Mouse (Mus musculus): Measurements from ENCODE around the gene Tnfrsf1a. TPM values are rescaled to one million over a fixed set of nuclear protein-coding genes. Genes with fewer than 3 reads are reported as not detected.

The Tnfrsf1a gene
- polyA plus RNA-seq, 1 experiment from 2014 or later: 24.0 TPM

GRCm38 (mm10) chr6:125378621-125379020 lies 29.5 kb downstream of the Tnfrsf1a start:
- H3K9me3 ChIP-seq (ENCODE audit: control insufficient read depth, low read length): no peaks in the 10 kb centered on the region
- H3K4me2 ChIP-seq (ENCODE audit: low read depth, low read length, severe bottlenecking): no peak overlapping the region
- no peaks in the 10 kb centered on the region for H3K36me3 ChIP-seq (ENCODE audit: control insufficient read depth, insufficient read depth, low read length)
- H3K27ac ChIP-seq (ENCODE audit: low read depth, low read length): no peak overlapping the region
- H3K4me1 ChIP-seq (replicated peaks; ENCODE audit: control insufficient read depth, insufficient read depth, low read length): peaks cover 6% of the 10 kb centered on the region; the same call in 1 of the 2 replicates
- DNase-seq (ENCODE audit: low spot score): no peak
- no peak overlapping the region for H3K9ac ChIP-seq (ENCODE audit: low read length)
- ATAC-seq (replicated peaks; ENCODE audit: low FRiP score): no peak
- peaks cover 35% of the 10 kb centered on the region for H3K27me3 ChIP-seq (ENCODE audit: control insufficient read depth, insufficient read depth, low read length)
- 9% methylated on average over 6 of the region's 6 CpGs for WGBS
- H3K4me3 ChIP-seq (ENCODE audit: low read depth, low read length): no peak overlapping the region

- DNase-seq (ENCODE audit: low spot score) (no peak), ATAC-seq (replicated peaks; ENCODE audit: low FRiP score) (no peak)
- Histone ChIP-seq H3K27ac (ENCODE audit: low read depth, low read length) (no peak overlapping the region), H3K4me1 (replicated peaks; ENCODE audit: control insufficient read depth, insufficient read depth, low read length) (peaks cover 6% of the 10 kb centered on the region; the same call in 1 of the 2 replicates), H3K4me3 (ENCODE audit: low read depth, low read length) (no peak overlapping the region), H3K4me2 (ENCODE audit: low read depth, low read length, severe bottlenecking) (peak overlapping the region; percentile 44), H3K9me3 (ENCODE audit: control insufficient read depth, low read length) (no peaks in the 10 kb centered on the region), H3K9ac (ENCODE audit: low read length) (no peak overlapping the region), H3K27me3 (ENCODE audit: control insufficient read depth, insufficient read depth, low read length) (peaks cover 35% of the 10 kb centered on the region), H3K36me3 (ENCODE audit: control insufficient read depth, insufficient read depth, low read length) (no peaks in the 10 kb centered on the region)
- 2% methylated on average over 9 of the region's 9 CpGs for WGBS
Observed at GRCm38 (mm10) chr6:125379781-125380180, 30.6 kb downstream of the Tnfrsf1a start.

- Histone ChIP-seq H3K9ac (ENCODE audit: low read length) (no peak within 1 kb of the TSS), H3K27ac (ENCODE audit: low read depth, low read length) (no peak within 1 kb of the TSS), H3K36me3 (ENCODE audit: control insufficient read depth, insufficient read depth, low read length) (no peaks in the 10 kb centered on the region), H3K27me3 (ENCODE audit: control insufficient read depth, insufficient read depth, low read length) (peaks cover 35% of the 10 kb centered on the region), H3K4me3 (ENCODE audit: low read depth, low read length) (peak within 1 kb of the TSS; percentile 9), H3K9me3 (ENCODE audit: control insufficient read depth, low read length) (no peaks in the 10 kb centered on the region), H3K4me1 (replicated peaks; ENCODE audit: control insufficient read depth, insufficient read depth, low read length) (peaks cover 6% of the 10 kb centered on the region; the same call in 1 of the 2 replicates), H3K4me2 (ENCODE audit: low read depth, low read length, severe bottlenecking) (peak within 1 kb of the TSS; percentile 44)
- DNase-seq (ENCODE audit: low spot score) (no peak), ATAC-seq (replicated peaks; ENCODE audit: low FRiP score) (no peak)
- WGBS: 10% methylated on average over 38 of the region's 40 CpGs
Observed at GRCm38 (mm10) chr6:125380372-125381360, 31.5 kb downstream of the Tnfrsf1a start, which contains the start of gene Plekhg6. Gene Plekhg6 (minus strand): TSS chr6:125380793.

DNA sequence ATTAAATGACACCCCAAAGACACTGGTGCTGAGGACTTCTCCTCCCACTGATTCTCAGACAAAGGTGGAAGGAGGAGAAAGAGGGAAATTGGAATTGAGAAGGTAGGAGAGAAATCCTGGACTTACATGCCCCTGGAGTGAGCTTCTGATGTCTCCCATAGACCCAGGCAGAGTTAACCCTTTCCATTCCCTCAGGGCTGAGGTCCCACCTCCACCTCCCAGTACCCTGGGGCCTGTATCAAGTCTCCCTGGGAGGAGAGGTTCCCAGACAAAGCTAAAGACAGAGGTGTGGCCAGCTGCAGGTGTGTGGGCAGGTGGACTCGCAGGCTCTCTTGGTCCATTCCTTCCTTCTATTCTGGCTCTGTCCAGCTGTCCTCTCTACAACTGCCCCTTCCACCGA lies 32.9 kb downstream of the Tnfrsf1a start:
- Histone ChIP-seq H3K4me1 (replicated peaks; ENCODE audit: control insufficient read depth, insufficient read depth, low read length) (peaks cover 6% of the 10 kb centered on the region; the same call in 1 of the 2 replicates), H3K9ac (ENCODE audit: low read length) (no peak overlapping the region), H3K27ac (ENCODE audit: low read depth, low read length) (no peak overlapping the region), H3K36me3 (ENCODE audit: control insufficient read depth, insufficient read depth, low read length) (no peaks in the 10 kb centered on the region), H3K4me2 (ENCODE audit: low read depth, low read length, severe bottlenecking) (no peak overlapping the region), H3K4me3 (ENCODE audit: low read depth, low read length) (no peak overlapping the region), H3K9me3 (ENCODE audit: control insufficient read depth, low read length) (no peaks in the 10 kb centered on the region), H3K27me3 (ENCODE audit: control insufficient read depth, insufficient read depth, low read length) (peaks cover 35% of the 10 kb centered on the region)
- ATAC-seq (replicated peaks; ENCODE audit: low FRiP score) (no peak), DNase-seq (ENCODE audit: low spot score) (no peak)
- 59% methylated on average over 2 of the region's 2 CpGs for WGBS

DNA sequence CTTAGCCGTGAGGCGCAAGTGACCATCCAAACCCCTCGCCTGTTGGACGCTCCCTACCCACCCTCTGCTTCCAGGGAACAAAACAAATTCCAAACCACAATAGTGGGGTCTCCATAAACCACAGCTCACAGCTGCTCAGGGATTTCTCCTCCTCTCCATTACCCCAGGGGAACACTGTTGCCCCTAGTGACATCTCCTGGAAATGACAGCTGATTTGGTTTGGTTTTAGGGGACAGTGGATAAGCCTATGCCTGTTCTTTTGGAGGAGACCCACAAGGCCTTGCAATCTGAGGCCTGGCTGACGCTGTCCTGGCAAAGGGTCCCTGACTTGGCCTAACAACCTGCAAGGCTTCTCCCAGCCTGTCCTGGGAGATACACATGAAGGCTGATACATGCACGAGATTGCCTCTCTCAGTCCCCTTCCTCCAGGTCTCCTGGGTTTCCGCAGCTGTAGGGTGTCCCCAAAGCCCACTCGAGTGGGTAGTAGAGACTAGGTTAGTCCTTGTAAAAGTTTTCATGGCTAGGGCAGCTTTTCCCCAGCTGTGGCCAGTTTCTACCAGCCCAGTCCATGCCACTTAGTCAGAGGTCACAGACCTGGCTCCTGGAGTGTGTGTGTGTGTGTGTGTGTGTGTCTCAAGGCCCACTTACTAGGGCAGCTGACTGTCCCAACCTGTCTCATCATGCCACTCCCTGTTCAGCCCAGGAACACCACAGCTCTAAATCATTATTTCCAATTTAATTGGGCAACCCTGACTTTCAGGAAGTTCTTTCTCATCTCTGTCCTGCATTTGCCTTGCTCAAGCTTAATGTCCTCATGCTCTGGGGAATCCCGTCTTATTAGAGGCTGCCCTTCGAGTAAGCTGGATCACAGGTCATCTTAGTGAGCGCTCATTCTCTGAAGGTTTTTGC lies 36.2 kb downstream of the Tnfrsf1a start:
- Histone ChIP-seq H3K4me1 (replicated peaks; ENCODE audit: control insufficient read depth, insufficient read depth, low read length) (no peaks in the 10 kb centered on the region), H3K36me3 (ENCODE audit: control insufficient read depth, insufficient read depth, low read length) (no peaks in the 10 kb centered on the region), H3K9ac (ENCODE audit: low read length) (no peak overlapping the region), H3K4me3 (ENCODE audit: low read depth, low read length) (no peak overlapping the region), H3K27ac (ENCODE audit: low read depth, low read length) (no peak overlapping the region), H3K9me3 (ENCODE audit: control insufficient read depth, low read length) (no peaks in the 10 kb centered on the region), H3K27me3 (ENCODE audit: control insufficient read depth, insufficient read depth, low read length) (peaks cover 12% of the 10 kb centered on the region), H3K4me2 (ENCODE audit: low read depth, low read length, severe bottlenecking) (no peak overlapping the region)
- DNase-seq (ENCODE audit: low spot score) (no peak), ATAC-seq (replicated peaks; ENCODE audit: low FRiP score) (no peak; the same call in 1 of the 2 replicates)
- WGBS: 65% methylated on average over 11 of the region's 11 CpGs

DNA sequence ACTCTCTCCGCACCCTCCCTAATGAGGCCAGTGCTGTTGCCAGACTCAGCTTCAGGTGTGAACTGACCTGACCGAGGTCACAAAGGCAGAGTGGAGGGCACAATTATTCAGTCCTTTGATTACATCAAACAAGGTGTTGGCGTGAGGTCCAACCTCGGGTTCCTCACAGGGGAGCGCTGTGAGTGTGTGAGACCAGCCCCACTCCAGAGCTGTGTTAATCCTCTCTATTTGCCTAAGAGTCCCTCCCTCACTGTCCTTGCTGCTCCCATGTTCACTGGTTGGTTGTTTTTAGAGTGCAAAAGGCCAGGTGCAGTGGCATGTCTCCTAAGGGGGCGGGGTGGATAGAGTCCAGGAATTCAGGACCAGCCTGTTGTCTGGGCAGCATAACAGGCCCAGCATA lies 36.9 kb downstream of the Tnfrsf1a start:
- peaks cover 4% of the 10 kb centered on the region; the same call in 1 of the 2 replicates for H3K27me3 ChIP-seq (ENCODE audit: control insufficient read depth, insufficient read depth, low read length)
- H3K36me3 ChIP-seq (ENCODE audit: control insufficient read depth, insufficient read depth, low read length): no peaks in the 10 kb centered on the region
- H3K4me1 ChIP-seq (replicated peaks; ENCODE audit: control insufficient read depth, insufficient read depth, low read length): no peaks in the 10 kb centered on the region
- no peak overlapping the region for H3K4me3 ChIP-seq (ENCODE audit: low read depth, low read length)
- no peak overlapping the region for H3K27ac ChIP-seq (ENCODE audit: low read depth, low read length)
- H3K4me2 ChIP-seq (ENCODE audit: low read depth, low read length, severe bottlenecking): no peak overlapping the region
- H3K9me3 ChIP-seq (ENCODE audit: control insufficient read depth, low read length): no peaks in the 10 kb centered on the region
- ATAC-seq (replicated peaks; ENCODE audit: low FRiP score): no peak
- no peak overlapping the region for H3K9ac ChIP-seq (ENCODE audit: low read length)
- 78% methylated on average over 6 of the region's 6 CpGs for WGBS
- DNase-seq (ENCODE audit: low spot score): no peak

DNA sequence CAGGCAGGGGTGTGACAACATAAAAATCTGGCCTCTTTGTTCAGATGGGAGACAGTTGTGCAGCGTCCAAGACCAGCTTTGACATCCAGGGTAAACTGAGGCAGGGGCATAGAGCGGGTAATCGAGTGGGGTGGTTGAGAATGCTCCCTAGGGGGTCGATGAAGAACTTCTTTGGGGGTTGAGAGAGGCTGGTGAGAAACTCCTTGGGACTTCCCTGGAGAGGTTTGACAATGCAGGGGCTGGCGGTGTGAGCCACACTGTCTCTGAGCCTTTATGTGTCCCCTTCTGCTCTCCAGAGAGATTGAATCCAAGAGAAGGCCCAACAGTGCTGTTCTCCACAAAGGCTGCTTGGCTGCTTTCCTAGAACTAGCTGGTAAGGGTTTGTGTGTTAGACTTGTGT lies 40.7 kb downstream of the Tnfrsf1a start:
- Histone ChIP-seq H3K4me2 (ENCODE audit: low read depth, low read length, severe bottlenecking) (no peak overlapping the region), H3K9me3 (ENCODE audit: control insufficient read depth, low read length) (no peaks in the 10 kb centered on the region), H3K9ac (ENCODE audit: low read length) (no peak overlapping the region), H3K27ac (ENCODE audit: low read depth, low read length) (no peak overlapping the region), H3K4me1 (replicated peaks; ENCODE audit: control insufficient read depth, insufficient read depth, low read length) (no peaks in the 10 kb centered on the region), H3K4me3 (ENCODE audit: low read depth, low read length) (no peak overlapping the region), H3K27me3 (ENCODE audit: control insufficient read depth, insufficient read depth, low read length) (no peaks in the 10 kb centered on the region), H3K36me3 (ENCODE audit: control insufficient read depth, insufficient read depth, low read length) (no peaks in the 10 kb centered on the region)
- ATAC-seq (replicated peaks; ENCODE audit: low FRiP score) (no peak), DNase-seq (ENCODE audit: low spot score) (no peak)
- 84% methylated on average over 5 of the region's 5 CpGs for WGBS
